Mouse (Mus musculus) frontal cortex, postnatal 36 days (tissue): ENCODE measurements at regions not wholly inside any gene's neighbourhood (a gene's known extent, or its start where the extent isn't known, plus 50 kb on each side); places are given as distances from the start of the nearest gene placed in this dataset.
A peak's percentile ranks its signal among the peaks of the same experiment; 100 is the strongest.

ENCODE experiments used
- DNase-seq, 2 experiments: peaks; one replicate each; pipeline ENCODE4 v3.0.0; 2022; ENCODE audit warnings: low spot score in 2 of 2

DNA sequence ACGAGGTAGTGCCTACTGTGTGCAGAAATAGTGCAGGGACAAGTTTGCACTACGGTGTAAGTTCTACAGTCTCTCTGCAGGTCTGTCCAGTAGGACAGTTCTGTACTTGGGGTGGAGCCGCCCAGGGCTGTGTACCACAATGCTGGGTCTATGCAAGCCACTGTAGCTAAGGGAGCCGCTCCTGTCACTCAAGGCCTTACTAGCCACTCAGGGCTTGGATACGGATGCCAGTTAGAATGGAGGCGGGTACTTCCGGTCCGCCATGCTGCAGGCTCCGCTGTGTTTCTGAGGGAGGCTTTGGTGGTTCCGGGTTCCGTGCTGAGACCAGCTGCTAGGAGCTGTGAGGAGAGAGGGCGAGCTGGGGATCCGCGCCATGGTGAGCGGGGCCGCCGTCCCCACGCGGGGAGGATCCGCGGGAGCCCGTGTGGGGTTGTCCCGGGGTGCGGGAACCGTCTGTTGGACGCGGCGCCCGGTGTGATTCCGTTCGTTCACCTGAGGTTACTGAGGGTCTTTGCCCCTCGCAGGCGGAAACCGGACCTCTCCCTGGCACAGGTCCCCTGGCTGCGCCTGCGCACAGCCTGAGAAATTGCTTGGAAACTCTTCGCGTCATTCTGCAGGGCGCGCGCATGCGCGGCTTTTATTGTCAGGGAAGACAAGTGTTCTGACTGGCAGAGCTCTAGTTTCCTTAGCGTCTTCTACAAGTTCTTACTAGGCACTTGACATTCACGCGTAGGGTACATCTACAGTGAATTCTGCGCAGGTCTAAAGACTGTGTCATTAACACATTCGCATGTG, 51.0 kb upstream of the Zfp873 start:
- DNase-seq, result peak; percentile 66 to 73
